Comparison of ENCODE assay signal across 20 mouse cellular contexts in genomic region chr12:107200903-107201302, GRCm38 (mm10).
DNase-seq lines count a peak whose midpoint lies in the region; ATAC-seq and TF ChIP-seq lines count a peak whose summit lies in the region.
"Had no signal": no experiment of that assay in that cellular context is flagged by ENCODE, and none has a peak within 500 bp of the region (broad histone marks: within the 10 kb centered on the region; RNA-seq: fewer than 3 reads in every experiment).

No protein-coding gene starts in this region.

- H3K27ac ChIP-seq in thymus, adult 2 months (ENCODE audit: control insufficient read depth, insufficient read depth, low read length): no peak overlapping the region
- no peak overlapping the region for H3K27ac ChIP-seq in midbrain, embryonic 10.5 days (replicated peaks)
- H3K27ac ChIP-seq: forebrain, embryonic 13.5 days; gastrocnemius, adult 2 months; heart, embryonic 10.5 days; hindbrain, embryonic 14.5 days had no signal

- H3K9me3 ChIP-seq in midbrain, embryonic 10.5 days (replicated peaks): no peaks in the 10 kb centered on the region
- H3K9me3 ChIP-seq: forebrain, embryonic 13.5 days; heart, embryonic 10.5 days had no signal

- H3K4me1 ChIP-seq in thymus, adult 2 months (replicated peaks; ENCODE audit: control insufficient read depth, insufficient read depth, low read length): peaks cover 40% of the 10 kb centered on the region
- H3K4me1 ChIP-seq in midbrain, embryonic 10.5 days: no peaks in the 10 kb centered on the region
- H3K4me1 ChIP-seq: forebrain, embryonic 13.5 days; heart, embryonic 10.5 days had no signal

- H3K27me3 ChIP-seq in thymus, adult 2 months (ENCODE audit: control insufficient read depth, insufficient read depth, low read length): no peaks in the 10 kb centered on the region
- H3K27me3 ChIP-seq in midbrain, embryonic 10.5 days (ENCODE audit: low read depth, poor library complexity, severe bottlenecking): no peaks in the 10 kb centered on the region
- H3K27me3 ChIP-seq: forebrain, embryonic 13.5 days had no signal

- no peak overlapping the region for H3K4me3 ChIP-seq in thymus, adult 2 months (ENCODE audit: control insufficient read depth, insufficient read depth, low read length)
- H3K4me3 ChIP-seq in midbrain, embryonic 10.5 days: no peak overlapping the region
- H3K4me3 ChIP-seq: forebrain, embryonic 13.5 days; gastrocnemius, adult 2 months; heart, embryonic 10.5 days had no signal

- H3K36me3 ChIP-seq in thymus, adult 2 months (ENCODE audit: control insufficient read depth, insufficient read depth, low read length): no peaks in the 10 kb centered on the region
- no peaks in the 10 kb centered on the region for H3K36me3 ChIP-seq in midbrain, embryonic 10.5 days
- H3K36me3 ChIP-seq: heart, embryonic 10.5 days had no signal

- peak; percentile 56 for DNase-seq in CD4-positive helper T cell, adult 2 months (ENCODE audit: low read depth, low spot score)
- DNase-seq in thymus, adult 2 months: peak; percentile 60
- DNase-seq in thymus, postnatal 25 days: peak; percentile 62
- no peak for DNase-seq in midbrain, embryonic 10.5 days (ENCODE audit: low spot score)
- no peak for DNase-seq in embryo, embryonic 10.5 days (ENCODE audit: low spot score)
- no peak for DNase-seq in urinary bladder, adult 18-20 months (ENCODE audit: low spot score in 2 of 2)
- no peak for DNase-seq in urinary bladder, postnatal 10 days (ENCODE audit: low spot score)
- DNase-seq: adrenal gland, postnatal 14 days; B cell, adult 2 months; cerebellum, adult 11-12 months; cerebellum, adult 9-10 months; cerebellum, postnatal 25 days; forebrain, postnatal 0 days; gastrocnemius, adult 2 months; heart, adult 18-20 months; heart, postnatal 10 days had no signal

- peak; percentile 79 for ATAC-seq in activated CD4-positive, CD25-positive, alpha-beta regulatory T cell, adult 4 months
- ATAC-seq: forebrain, embryonic 13.5 days; forebrain, postnatal 0 days had no signal

- TF ChIP-seq POLR2A in thymus, adult 2 months (IDR thresholded peaks at IDR 0.05; ENCODE audit: control insufficient read depth, extremely low read depth, insufficient read depth, low read length, poor library complexity): no peak

- 18% methylated on average over 4 of the region's 4 CpGs for WGBS in thymus, adult 2 months
- 73% methylated on average over 4 of the region's 4 CpGs for WGBS in midbrain, embryonic 10.5 days

- TF ChIP-seq CTCF in thymus, adult 2 months (IDR thresholded peaks at IDR 0.05; ENCODE audit: borderline replicate concordance, control insufficient read depth, extremely low read depth, insufficient read depth, low read length, poor library complexity): no peak

Comparison
In these comparisons a context has a peak if more than half of its experiments do, and no peak if none do; other contexts are left out.
1. DNase-seq: peak in CD4-positive helper T cell, adult 2 months (single experiment), thymus, adult 2 months (single experiment) and thymus, postnatal 25 days (single experiment); none in midbrain, embryonic 10.5 days (single experiment), embryo, embryonic 10.5 days (single experiment), urinary bladder, adult 18-20 months (0 of 2) and urinary bladder, postnatal 10 days (single experiment).